Mouse (Mus musculus) thymus, postnatal 4 days (tissue): ENCODE data around the gene Smarcd2.
A peak's percentile ranks its signal among the peaks of the same experiment; 100 is the strongest.

Experiments
- DNase-seq: peaks from one replicate; pipeline ENCODE4 v3.0.0; 2021

Smarcd2 gene

DNA sequence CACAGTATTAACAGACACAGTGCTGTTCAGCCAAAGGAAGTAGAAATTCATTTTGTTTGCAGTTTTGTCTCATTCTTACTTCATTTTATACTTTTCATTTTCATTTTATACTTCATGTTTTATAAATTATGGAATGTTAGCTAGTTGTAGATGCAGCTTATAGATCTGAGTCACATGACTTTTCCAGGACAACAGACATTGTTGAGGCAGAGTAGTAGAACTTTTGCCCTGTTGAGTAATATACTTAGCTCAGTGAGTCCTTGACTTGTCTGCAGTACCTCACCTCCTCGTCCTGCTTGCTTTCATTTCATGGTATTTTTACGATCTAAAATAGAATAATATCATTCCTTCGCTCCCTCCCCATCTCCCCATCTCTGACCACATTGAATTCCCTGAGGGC lies 52.2 kb downstream of the Smarcd2 start:
- DNase-seq = no peak

DNA sequence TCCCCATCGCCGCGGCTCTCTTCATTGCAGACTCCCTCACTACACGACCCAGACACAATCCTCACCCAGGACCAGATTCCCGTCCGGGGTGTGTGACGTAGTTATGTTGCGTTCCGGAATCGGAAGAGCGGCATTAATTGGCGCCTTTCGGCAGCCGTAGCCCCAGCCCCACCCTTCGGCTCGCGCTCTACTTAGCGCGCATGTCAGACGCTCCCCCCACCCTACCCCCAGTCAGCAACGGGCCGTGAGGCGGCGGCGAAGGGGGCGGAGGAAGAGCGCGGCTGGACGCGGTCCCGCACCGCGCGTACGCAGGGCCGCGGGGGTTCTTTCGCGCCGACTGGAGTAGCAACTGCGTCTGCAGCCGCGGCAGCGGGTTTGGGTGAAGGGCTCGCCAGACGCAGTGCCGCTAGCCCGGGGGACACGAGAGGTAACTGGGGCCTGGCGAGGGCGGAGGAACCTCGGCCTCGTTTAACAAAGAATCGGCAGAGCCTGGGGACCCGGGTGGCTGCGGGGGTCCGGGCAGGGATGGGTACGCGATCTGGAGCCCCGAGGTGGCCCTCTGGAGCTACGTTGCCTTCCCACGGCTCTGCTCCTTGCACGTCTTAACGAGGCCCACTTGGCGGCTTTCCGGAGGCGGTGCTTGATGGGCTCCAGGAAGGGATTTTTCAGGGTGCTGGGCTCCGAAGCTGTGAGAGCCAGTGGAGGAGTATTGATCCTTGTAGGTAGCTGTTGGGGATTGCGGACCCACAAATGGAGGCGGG lies 55.9 kb downstream of the Smarcd2 start, which contains the start of gene Ddx42:
Gene Ddx42, plus strand, starts transcription at position 197 of the 761 bp plus-strand sequence.
- peak; percentile 90 for DNase-seq

DNA sequence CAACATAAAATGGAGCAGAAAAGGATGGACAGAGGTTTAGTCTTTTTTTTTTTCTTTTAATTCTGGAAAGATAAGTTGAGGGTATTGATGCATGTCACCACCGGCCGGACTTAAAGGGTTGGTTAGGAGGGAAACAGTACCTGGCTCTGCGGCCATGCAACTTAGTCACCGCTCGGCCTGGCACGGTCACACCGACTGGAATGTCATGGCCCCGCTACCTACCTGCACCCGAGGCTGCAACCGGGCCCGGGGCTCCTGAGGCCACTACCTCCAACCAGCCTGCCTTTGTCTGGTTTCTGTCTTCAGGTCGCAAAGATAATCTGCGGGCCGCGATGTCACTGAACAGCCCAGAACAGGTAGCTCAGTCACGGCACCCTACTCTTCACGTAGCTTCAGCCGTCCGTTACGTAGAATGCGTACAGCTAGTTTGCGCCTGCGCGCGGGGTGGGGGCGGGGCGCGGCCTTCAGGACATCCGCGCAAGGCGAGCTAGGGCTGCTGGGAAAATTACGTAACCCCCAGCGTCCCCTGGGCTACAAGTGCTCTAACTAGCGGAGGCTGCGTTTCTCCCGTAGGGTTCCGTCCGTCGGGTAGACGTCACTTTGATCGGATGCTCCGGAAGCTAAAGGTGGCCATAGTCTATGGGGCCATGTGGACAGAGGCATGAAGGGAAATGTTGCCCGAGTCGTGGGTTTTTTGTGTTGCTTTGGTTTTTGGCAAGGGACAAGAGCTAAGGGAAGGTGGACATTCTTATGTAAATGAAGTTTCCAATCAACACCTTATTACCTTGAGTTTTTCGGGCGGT lies 56.6 kb downstream of the Smarcd2 start, which contains the start of gene Ccdc47:
Gene Ccdc47, minus strand, starts transcription at position 418 of the 803 bp plus-strand sequence.
- DNase-seq = peak; percentile 90

DNA sequence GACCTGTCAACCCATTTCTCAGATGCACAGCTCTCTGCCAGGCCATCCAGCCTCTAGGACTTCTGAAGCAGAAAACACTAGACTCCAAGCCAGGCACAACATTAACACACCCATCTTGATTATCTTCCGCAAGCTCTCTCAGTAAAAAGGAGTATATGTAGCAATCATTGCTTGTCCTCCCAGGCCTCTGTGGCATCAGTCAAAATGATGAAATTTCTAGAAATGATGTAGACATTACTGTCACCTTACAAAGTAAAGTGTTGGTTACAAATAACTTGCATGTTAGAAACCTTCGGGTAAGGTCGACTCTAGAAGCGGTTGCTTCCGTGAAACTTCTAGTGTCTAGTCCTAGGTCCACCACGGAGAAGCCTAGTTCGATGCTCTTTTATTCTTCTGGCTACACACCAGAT lies 57.3 kb downstream of the Smarcd2 start:
- no peak for DNase-seq

DNA sequence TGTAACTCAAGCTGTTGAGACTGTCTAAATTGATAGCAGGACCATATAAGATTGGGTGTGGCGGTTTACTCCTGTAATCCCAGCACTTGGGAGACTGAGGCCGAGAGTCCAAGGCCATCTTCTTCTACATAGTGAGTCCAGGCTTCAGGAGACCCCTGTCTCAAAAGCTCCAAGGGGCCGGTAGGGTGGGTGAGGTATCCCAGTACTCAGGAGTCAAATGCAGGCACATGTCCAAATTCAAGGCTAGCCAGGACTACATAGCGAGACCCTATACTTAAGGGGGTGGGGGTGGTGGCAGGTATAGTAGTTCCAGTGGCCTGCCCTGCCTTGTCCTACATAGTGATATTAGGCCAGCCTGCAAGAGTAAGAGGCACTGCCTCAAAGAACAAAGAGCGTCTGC lies 57.9 kb downstream of the Smarcd2 start:
- no peak for DNase-seq
